ENCODE assay signal across 10 mouse cellular contexts in genomic region chr6:88431202-88431601, GRCm38 (mm10). TPM values are rescaled to one million over a fixed set of nuclear protein-coding genes. Genes with fewer than 3 reads are reported as not detected.
DNase-seq lines count a peak whose midpoint lies in the region; ATAC-seq lines count a peak whose summit lies in the region.
"Had no signal": no experiment of that assay in that cellular context is flagged by ENCODE, and none has a peak within 500 bp of the region (broad histone marks: within the 10 kb centered on the region; RNA-seq: fewer than 3 reads in every experiment).

No protein-coding gene starts in this region.

- H3K4me2 ChIP-seq in embryonic facial prominence, embryonic 11.5 days (ENCODE audit: low read depth, low read length): no peak overlapping the region
- H3K4me2 ChIP-seq in intestine, embryonic 16.5 days (ENCODE audit: low read depth, low read length): no peak overlapping the region
- no peak overlapping the region for H3K4me2 ChIP-seq in lung, embryonic 16.5 days (ENCODE audit: low read depth, low read length)
- H3K4me2 ChIP-seq: embryonic facial prominence, embryonic 12.5 days; neural tube, embryonic 12.5 days had no signal

- 0 out of 2 replicates have a peak, but pooled peaks have one; percentile 58 for ATAC-seq in embryonic facial prominence, embryonic 11.5 days (replicated peaks; ENCODE audit: insufficient number of reproducible peaks, low FRiP score, low TSS enrichment, low read depth)
- peak; percentile 91 for ATAC-seq in intestine, embryonic 16.5 days
- ATAC-seq in lung, embryonic 16.5 days (ENCODE audit: low read depth): peak; percentile 70; the same call in 1 of the 2 replicates
- no peak for ATAC-seq in inflammation-experienced regulatory T-cells, adult 6 months

- intact Hi-C loops in heart, postnatal 25 days (cut with DNase I): loop anchor here (2.0 to 5.0 kb wide), 2 partner anchors 242 to 309 kb away; no protein-coding TSS in a partner anchor

- no peak overlapping the region for H3K27ac ChIP-seq in embryonic facial prominence, embryonic 11.5 days (replicated peaks; ENCODE audit: low read depth, low read length)
- no peak overlapping the region for H3K27ac ChIP-seq in intestine, embryonic 16.5 days (ENCODE audit: low read length)
- H3K27ac ChIP-seq in lung, embryonic 16.5 days (ENCODE audit: low read length): no peak overlapping the region
- H3K27ac ChIP-seq: embryonic facial prominence, embryonic 12.5 days; neural tube, embryonic 12.5 days had no signal

- peak; percentile 94 for DNase-seq in heart, adult 11 months
- no peak for DNase-seq in heart, postnatal 25 days (ENCODE audit: low spot score)
- peak; percentile 81 for DNase-seq in MN1 (ENCODE audit: low spot score)
- DNase-seq in embryonic facial prominence, embryonic 11.5 days (ENCODE audit: low spot score): peak; percentile 61
- no peak for DNase-seq in right cerebral cortex, postnatal 36 days (ENCODE audit: low spot score in 2 of 2)

- no peaks in the 10 kb centered on the region for H3K27me3 ChIP-seq in embryonic facial prominence, embryonic 11.5 days (ENCODE audit: control insufficient read depth, insufficient read depth, low read length)
- H3K27me3 ChIP-seq in intestine, embryonic 16.5 days (replicated peaks; ENCODE audit: control insufficient read depth, insufficient read depth, low read length): no peaks in the 10 kb centered on the region
- H3K27me3 ChIP-seq in lung, embryonic 16.5 days (ENCODE audit: control insufficient read depth, insufficient read depth, low read depth, low read length): no peaks in the 10 kb centered on the region
- H3K27me3 ChIP-seq: embryonic facial prominence, embryonic 12.5 days; neural tube, embryonic 12.5 days had no signal

- H3K9ac ChIP-seq in embryonic facial prominence, embryonic 11.5 days (replicated peaks; ENCODE audit: low read length): no peak overlapping the region
- H3K9ac ChIP-seq in intestine, embryonic 16.5 days (ENCODE audit: low read depth, low read length): no peak overlapping the region
- no peak overlapping the region for H3K9ac ChIP-seq in lung, embryonic 16.5 days (ENCODE audit: low read length)
- H3K9ac ChIP-seq: embryonic facial prominence, embryonic 12.5 days; neural tube, embryonic 12.5 days had no signal

- 23% methylated on average over 4 of the region's 4 CpGs for WGBS in embryonic facial prominence, embryonic 11.5 days
- WGBS in intestine, embryonic 16.5 days: 24% methylated on average over 4 of the region's 4 CpGs
- WGBS in lung, embryonic 16.5 days: 20% methylated on average over 4 of the region's 4 CpGs

- H3K4me3 ChIP-seq in embryonic facial prominence, embryonic 11.5 days (ENCODE audit: low read depth, low read length): no peak overlapping the region
- H3K4me3 ChIP-seq in intestine, embryonic 16.5 days (ENCODE audit: low read length): no peak overlapping the region
- no peak overlapping the region for H3K4me3 ChIP-seq in lung, embryonic 16.5 days (ENCODE audit: low read length)
- H3K4me3 ChIP-seq: embryonic facial prominence, embryonic 12.5 days; neural tube, embryonic 12.5 days had no signal

- H3K36me3 ChIP-seq in embryonic facial prominence, embryonic 11.5 days (replicated peaks; ENCODE audit: control insufficient read depth, insufficient read depth, low read depth, low read length): no peaks in the 10 kb centered on the region
- no peaks in the 10 kb centered on the region for H3K36me3 ChIP-seq in intestine, embryonic 16.5 days (ENCODE audit: control insufficient read depth, insufficient read depth, low read length)
- H3K36me3 ChIP-seq in lung, embryonic 16.5 days (ENCODE audit: control insufficient read depth, insufficient read depth, low read length): no peaks in the 10 kb centered on the region
- H3K36me3 ChIP-seq: neural tube, embryonic 12.5 days had no signal

- no peaks in the 10 kb centered on the region for H3K4me1 ChIP-seq in embryonic facial prominence, embryonic 11.5 days (ENCODE audit: control insufficient read depth, insufficient read depth, low read length)
- H3K4me1 ChIP-seq in intestine, embryonic 16.5 days (ENCODE audit: control insufficient read depth, insufficient read depth, low read length): no peaks in the 10 kb centered on the region; the same call in 1 of the 2 replicates
- H3K4me1 ChIP-seq in lung, embryonic 16.5 days (replicated peaks; ENCODE audit: control insufficient read depth, insufficient read depth, low read length): peaks cover 3% of the 10 kb centered on the region; the same call in 1 of the 2 replicates

- H3K9me3 ChIP-seq in embryonic facial prominence, embryonic 11.5 days (replicated peaks; ENCODE audit: control insufficient read depth, low read length): no peaks in the 10 kb centered on the region
- H3K9me3 ChIP-seq in intestine, embryonic 16.5 days (ENCODE audit: control insufficient read depth, low read length): no peaks in the 10 kb centered on the region
- no peaks in the 10 kb centered on the region for H3K9me3 ChIP-seq in lung, embryonic 16.5 days (ENCODE audit: control insufficient read depth, low read length)
- H3K9me3 ChIP-seq: embryonic facial prominence, embryonic 12.5 days; neural tube, embryonic 12.5 days had no signal

RNA-seq across cellular contexts. Expression of gene Eefsec, which starts 15.1 kb away (rescaled TPM):
- total RNA-seq in heart, postnatal 25 days (2021): 1 to 10 TPM; 6.5 to 6.7 TPM
- 42.0 and 42.4 TPM in 2 replicates for polyA plus RNA-seq in embryonic facial prominence, embryonic 11.5 days (2014; fragmentation: Nextera tagmentation; extraction: Ambion mirVana)
- 34.4 and 40.8 TPM in 2 replicates for polyA plus RNA-seq in intestine, embryonic 16.5 days (2015; fragmentation: Nextera tagmentation; extraction: Ambion mirVana)
- 30.2 and 38.9 TPM in 2 replicates for polyA plus RNA-seq in lung, embryonic 16.5 days (2015; fragmentation: Nextera tagmentation; extraction: Ambion mirVana)
- 10 to 100 TPM; 18.1 to 35.8 (median 34.7) TPM for polyA plus RNA-seq in inflammation-experienced regulatory T-cells, adult 6 months (2017; shearing (Covaris generic))

RNA-seq across cellular contexts. Expression of gene Ruvbl1, which starts 34.0 kb away (rescaled TPM):
- 10 to 100 TPM; 15.2 to 16.7 TPM for total RNA-seq in heart, postnatal 25 days (2021)
- polyA plus RNA-seq in embryonic facial prominence, embryonic 11.5 days (2014; fragmentation: Nextera tagmentation; extraction: Ambion mirVana): 185 and 196 TPM in 2 replicates
- polyA plus RNA-seq in intestine, embryonic 16.5 days (2015; fragmentation: Nextera tagmentation; extraction: Ambion mirVana): 112 and 125 TPM in 2 replicates
- 123 and 127 TPM in 2 replicates for polyA plus RNA-seq in lung, embryonic 16.5 days (2015; fragmentation: Nextera tagmentation; extraction: Ambion mirVana)
- polyA plus RNA-seq in inflammation-experienced regulatory T-cells, adult 6 months (2017; shearing (Covaris generic)): 10 to 100 TPM; 51.3 to 68.4 (median 59.4) TPM

Comparison
In these comparisons a context has a peak if more than half of its experiments do, and no peak if none do; other contexts are left out.
1. DNase-seq: peak in heart, adult 11 months (single experiment), MN1 (single experiment) and embryonic facial prominence, embryonic 11.5 days (single experiment); none in heart, postnatal 25 days (single experiment) and right cerebral cortex, postnatal 36 days (0 of 2).